Mouse (Mus musculus) brain, embryonic 14.5 days (tissue): ENCODE measurements around the gene Aip.

Experiments
- CTCF ChIP-seq: fragments of 200-500 bp; IDR thresholded peaks from 2 replicates; pipeline ENCODE4 v1.5.1; 2012; ENCODE audit warnings: inconsistent platforms, mild to moderate bottlenecking, moderate library complexity, borderline replicate concordance; ENCODE audit not compliant: insufficient read depth, insufficient read length; ENCODE audit errors: extremely low read depth
- POLR2A ChIP-seq: fragments of 200-500 bp; IDR thresholded peaks from 2 replicates; pipeline ENCODE4 v1.6.1; 2012; ENCODE audit warnings: mild to moderate bottlenecking, inconsistent platforms, borderline replicate concordance; ENCODE audit not compliant: poor library complexity, insufficient read depth, insufficient read length, severe bottlenecking; ENCODE audit errors: extremely low read depth

- no peak for TF ChIP-seq POLR2A
- TF ChIP-seq CTCF = no peak
Observed at GRCm38 (mm10) chr19:4162646-4163542, 37.2 kb upstream of the Aip start, which contains the start of gene Rps6kb2.
